Mouse (Mus musculus) embryonic facial prominence, embryonic 14.5 days (tissue): ENCODE measurements at regions not wholly inside any gene's neighbourhood (a gene's known extent, or its start where the extent isn't known, plus 50 kb on each side); places are given as distances from the start of the nearest gene placed in this dataset.

ENCODE experiments used
- ATAC-seq: fragments of 200-750 bp; cut with Nextera tagmentation; 2 replicates; pipeline ENCODE4 v1.8.0; 2017; ENCODE audit warnings: low read depth, moderate number of reproducible peaks, moderate TSS enrichment
- DNase-seq: peaks from one replicate; pipeline ENCODE4 v3.0.0-alpha.2; 2015; ENCODE audit warnings: low spot score
- H3K27ac ChIP-seq: fragments of 300-500 bp; sonication (generic); replicated peaks from 2 replicates; pipeline ENCODE4 v1.5.1; 2014; ENCODE audit warnings: low read depth, mild to moderate bottlenecking, low read length, moderate library complexity
- H3K27me3 ChIP-seq: fragments of 300-500 bp; sonication (generic); replicated peaks from 2 replicates; pipeline ENCODE4 v1.6.1; 2014; ENCODE audit warnings: low read length; ENCODE audit not compliant: control insufficient read depth, insufficient read depth
- H3K36me3 ChIP-seq: fragments of 300-500 bp; sonication (generic); 2 replicates; pipeline ENCODE4 v1.6.1; 2014; ENCODE audit warnings: low read length, mixed read lengths; ENCODE audit not compliant: control insufficient read depth, insufficient read depth
- H3K4me1 ChIP-seq: fragments of 300-500 bp; sonication (generic); 2 replicates; pipeline ENCODE4 v1.6.1; 2014; ENCODE audit warnings: antibody characterized with exemption, low read length; ENCODE audit not compliant: control insufficient read depth, insufficient read depth
- H3K4me2 ChIP-seq: fragments of 300-500 bp; sonication (generic); 2 replicates; pipeline ENCODE4 v1.6.1; 2014; ENCODE audit warnings: low read depth, mild to moderate bottlenecking, low read length, moderate library complexity, mixed read lengths
- H3K4me3 ChIP-seq: fragments of 300-500 bp; sonication (generic); 2 replicates; pipeline ENCODE4 v1.5.1; 2014; ENCODE audit warnings: low read depth, mild to moderate bottlenecking, low read length
- H3K9ac ChIP-seq: fragments of 300-500 bp; sonication (generic); 2 replicates; pipeline ENCODE4 v1.6.1; 2014; ENCODE audit warnings: low read depth, mild to moderate bottlenecking, low read length, moderate library complexity, mixed read lengths
- H3K9me3 ChIP-seq: fragments of 300-500 bp; sonication (generic); 2 replicates; pipeline ENCODE4 v1.6.1; 2016; ENCODE audit warnings: low read length; ENCODE audit not compliant: control insufficient read depth
- WGBS: fragments of 180-500 bp; shearing (Covaris S2); extraction: QIAGEN DNeasy Blood & Tissue Kit; methylation state at CpG from one replicate; pipeline ENCODE4 v1.1.7; 2014; 5-methylcytosine and 5-hydroxymethylcytosine counted together

DNA sequence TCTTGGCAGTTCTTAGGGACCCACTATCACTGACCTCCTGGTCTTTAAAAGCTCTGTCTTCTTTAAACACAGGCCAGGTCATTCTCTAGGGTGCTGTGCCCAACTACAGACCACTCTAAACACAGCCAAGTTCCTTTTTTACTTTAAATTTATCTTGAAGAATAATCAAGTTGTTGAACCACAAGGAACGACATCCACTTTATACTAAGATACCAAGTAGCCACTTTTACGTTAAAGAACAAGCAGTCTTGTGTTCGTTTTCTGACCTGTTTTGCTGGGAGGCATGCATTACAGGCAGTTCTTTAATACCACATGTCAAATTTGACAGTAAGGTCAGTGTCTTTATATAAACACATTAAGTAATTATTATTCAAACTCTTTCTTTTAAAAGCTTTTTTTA lies 242.4 kb upstream of the Sstr1 start:
- Histone ChIP-seq H3K36me3 (no peaks in the 10 kb centered on the region), H3K27ac (no peak overlapping the region), H3K4me1 (no peaks in the 10 kb centered on the region), H3K4me2 (no peak overlapping the region), H3K9ac (no peak overlapping the region), H3K27me3 (no peaks in the 10 kb centered on the region), H3K4me3 (no peak overlapping the region), H3K9me3 (no peaks in the 10 kb centered on the region)
- DNase-seq (no peak), ATAC-seq (no peak)
- WGBS = 47% methylated on average over 3 of the region's 3 CpGs

DNA sequence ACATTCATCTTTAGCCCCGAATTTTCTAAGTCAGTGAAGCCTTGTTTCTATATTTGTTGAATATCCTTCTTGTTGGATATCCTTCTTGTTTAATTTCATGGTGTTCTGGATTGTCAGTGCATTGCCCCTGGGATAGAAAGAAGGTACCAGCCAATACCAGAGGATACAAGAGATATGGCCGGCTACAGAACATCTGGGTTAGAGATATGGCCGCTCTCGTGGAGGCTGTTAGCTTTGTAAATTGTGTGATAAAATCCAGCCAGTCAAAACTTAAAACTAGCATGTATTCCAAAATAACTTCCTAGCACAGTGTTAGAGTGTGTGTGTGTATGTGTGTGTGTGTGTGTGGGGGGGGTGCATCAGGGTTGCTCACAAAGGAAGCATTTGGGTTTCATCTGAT lies 241.4 kb upstream of the Sstr1 start:
- H3K27ac ChIP-seq = no peak overlapping the region
- no peaks in the 10 kb centered on the region for H3K27me3 ChIP-seq
- H3K9ac ChIP-seq = no peak overlapping the region
- no peaks in the 10 kb centered on the region for H3K36me3 ChIP-seq
- no peak for DNase-seq
- 85% methylated on average over 4 of the region's 4 CpGs for WGBS
- no peak for ATAC-seq
- no peaks in the 10 kb centered on the region for H3K4me1 ChIP-seq
- no peaks in the 10 kb centered on the region for H3K9me3 ChIP-seq
- H3K4me2 ChIP-seq = no peak overlapping the region
- H3K4me3 ChIP-seq = no peak overlapping the region

- no peak overlapping the region for H3K9ac ChIP-seq
- H3K4me2 ChIP-seq = no peak overlapping the region
- no peaks in the 10 kb centered on the region for H3K9me3 ChIP-seq
- ATAC-seq (no peak), DNase-seq (no peak)
- H3K27me3 ChIP-seq = no peaks in the 10 kb centered on the region
- H3K4me1 ChIP-seq = no peaks in the 10 kb centered on the region
- H3K27ac ChIP-seq = no peak overlapping the region
- no peak overlapping the region for H3K4me3 ChIP-seq
- no peaks in the 10 kb centered on the region for H3K36me3 ChIP-seq
- WGBS = 73% methylated on average over 2 of the region's 2 CpGs
These were observed 239.1 kb upstream of the Sstr1 start for GRCm38 (mm10) chr12:57972484-57972883.
